Mouse (Mus musculus) ovary, postnatal 36 days (tissue): ENCODE results near the gene Tbxas1.

ENCODE experiments used
- DNase-seq: peaks from one replicate; pipeline ENCODE4 v3.0.0; 2022; ENCODE audit warnings: low spot score, mixed read lengths

The Tbxas1 gene

GRCm38 (mm10) chr6:39117584-39118455 lies 242.6 kb downstream of the Tbxas1 start, which contains the start of gene Parp12:
Gene Parp12 (minus strand): TSS chr6:39118349.
- peak; percentile 81 for DNase-seq

GRCm38 (mm10) chr6:39118456-39118881 lies 243.3 kb downstream of the Tbxas1 start:
- DNase-seq = no peak

GRCm38 (mm10) chr6:39120685-39121084 lies 245.5 kb downstream of the Tbxas1 start:
- DNase-seq = no peak

- no peak for DNase-seq
These were observed 249.5 kb downstream of the Tbxas1 start for GRCm38 (mm10) chr6:39124719-39125118.

GRCm38 (mm10) chr6:39131480-39131879 lies 256.3 kb downstream of the Tbxas1 start:
- DNase-seq = no peak

GRCm38 (mm10) chr6:39132556-39132955 lies 257.4 kb downstream of the Tbxas1 start:
- DNase-seq = no peak
